Mouse (Mus musculus): ENCODE measurements around the gene Zfp827. TPM values are rescaled to one million over a fixed set of nuclear protein-coding genes. Genes with fewer than 3 reads are reported as not detected.

The Zfp827 gene
- polyA plus RNA-seq, 1 experiment, result 3.5 TPM

DNA sequence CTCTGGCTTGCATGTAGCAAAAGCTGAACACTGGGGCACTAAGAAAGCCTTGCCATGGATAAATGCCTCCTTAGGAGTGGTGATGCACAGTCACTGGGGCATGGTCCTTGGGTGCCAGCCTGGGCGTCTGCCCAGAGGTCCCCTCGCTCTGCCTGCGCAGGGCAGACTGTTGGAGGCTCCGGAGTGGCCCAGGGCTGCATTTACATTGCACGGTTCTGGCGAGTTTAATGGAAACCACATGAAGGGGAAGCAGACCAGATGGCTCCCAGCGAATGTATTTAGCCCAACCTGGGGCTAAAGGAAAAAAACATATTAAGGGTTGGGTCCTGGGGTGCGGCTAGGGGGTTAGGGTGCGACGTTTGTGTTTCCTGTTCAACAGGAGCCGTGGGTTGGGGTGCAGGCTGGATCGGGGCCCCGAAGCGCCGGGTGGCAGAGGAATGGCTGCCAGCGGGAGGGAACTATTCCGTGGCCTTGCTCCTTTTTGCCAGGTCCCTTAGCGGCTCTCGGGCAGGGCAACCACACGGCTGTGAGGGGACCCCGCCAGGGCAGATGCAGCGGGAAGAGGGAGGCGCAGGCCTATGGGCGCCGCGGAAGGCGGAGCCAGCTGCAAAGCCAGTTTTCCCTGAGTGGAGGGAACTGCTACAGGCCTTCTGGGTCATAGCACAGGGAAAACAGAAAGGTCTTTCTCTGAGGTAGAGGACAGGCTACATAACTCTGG is 181.6 kb downstream of the Zfp827 start:
- Histone ChIP-seq H3K27me3 (ENCODE audit: control insufficient read depth, insufficient read depth, low read length, poor library complexity, severe bottlenecking) (no peaks in the 10 kb centered on the region), H3K9ac (ENCODE audit: low read depth, poor library complexity, severe bottlenecking) (peak overlapping the region; percentile 83), H3K9me3 (replicated peaks; ENCODE audit: control insufficient read depth, insufficient read depth, low read length, poor library complexity, severe bottlenecking) (peaks cover 14% of the 10 kb centered on the region), H3K4me3 (ENCODE audit: low read depth, low read length) (peak overlapping the region; percentile 51), H3K4me1 (ENCODE audit: control insufficient read depth, insufficient read depth, low read length) (peaks cover 2% of the 10 kb centered on the region), H3K36me3 (ENCODE audit: control insufficient read depth, insufficient read depth, low read length, poor library complexity, severe bottlenecking) (no peaks in the 10 kb centered on the region), H3K27ac (ENCODE audit: insufficient read depth, low read length) (no peak overlapping the region)
- TF ChIP-seq EP300 (IDR thresholded peaks at IDR 0.05; ENCODE audit: insufficient read depth, low read depth, low read length), result no peak
- no peak for TF ChIP-seq POLR2A (IDR thresholded peaks at IDR 0.05; ENCODE audit: insufficient read depth, low read length)
- no peak for TF ChIP-seq CTCF (IDR thresholded peaks at IDR 0.05; ENCODE audit: low read depth, low read length)

GRCm38 (mm10) chr8:79211630-79212029 is 183.4 kb downstream of the Zfp827 start:
- H3K27ac ChIP-seq (ENCODE audit: insufficient read depth, low read length), result no peak overlapping the region

DNA sequence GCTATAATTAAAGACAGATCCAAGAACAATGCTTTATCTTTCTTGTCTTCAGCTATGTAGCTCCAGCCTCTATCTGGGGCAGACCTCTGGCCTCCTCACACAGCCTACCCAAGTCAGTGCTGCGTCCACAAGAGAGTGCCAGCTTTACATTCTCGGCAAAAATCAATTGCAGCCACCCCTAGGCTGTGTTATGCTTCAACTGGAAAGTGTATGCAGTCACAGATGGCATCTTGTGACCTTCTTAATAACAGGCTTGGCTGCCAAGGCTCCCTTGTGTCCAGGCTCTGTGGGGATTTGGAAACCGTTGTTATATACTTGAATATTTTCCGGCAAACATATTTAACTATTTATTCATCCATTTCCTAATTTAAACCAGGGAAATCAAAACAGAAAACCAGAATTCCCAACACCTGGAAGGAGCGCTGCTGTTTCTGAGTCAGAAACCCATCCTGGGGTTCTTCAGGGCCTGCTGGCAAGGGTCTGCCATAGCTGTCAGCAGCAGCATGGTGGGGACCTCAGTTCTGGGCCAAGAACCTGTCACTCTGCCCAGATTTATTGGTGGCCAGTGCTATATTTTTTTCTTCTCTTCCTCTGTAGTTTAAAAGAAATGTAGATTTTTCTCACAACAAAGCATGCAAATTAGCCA is 194.0 kb downstream of the Zfp827 start:
- no peaks in the 10 kb centered on the region for H3K4me1 ChIP-seq (ENCODE audit: control insufficient read depth, insufficient read depth, low read length)
- H3K36me3 ChIP-seq (ENCODE audit: control insufficient read depth, insufficient read depth, low read length, poor library complexity, severe bottlenecking), result no peaks in the 10 kb centered on the region
- H3K4me3 ChIP-seq (ENCODE audit: low read depth, low read length), result no peak overlapping the region
- H3K27me3 ChIP-seq (ENCODE audit: control insufficient read depth, insufficient read depth, low read length, poor library complexity, severe bottlenecking), result no peaks in the 10 kb centered on the region; the same call in 1 of the 2 replicates
- TF ChIP-seq CTCF (IDR thresholded peaks at IDR 0.05; ENCODE audit: low read depth, low read length) (no peak), POLR2A (IDR thresholded peaks at IDR 0.05; ENCODE audit: insufficient read depth, low read length) (no peak), EP300 (IDR thresholded peaks at IDR 0.05; ENCODE audit: insufficient read depth, low read depth, low read length) (no peak)
- H3K9ac ChIP-seq (ENCODE audit: low read depth, poor library complexity, severe bottlenecking), result no peak overlapping the region
- H3K9me3 ChIP-seq (replicated peaks; ENCODE audit: control insufficient read depth, insufficient read depth, low read length, poor library complexity, severe bottlenecking), result peaks cover 9% of the 10 kb centered on the region
- no peak overlapping the region for H3K27ac ChIP-seq (ENCODE audit: insufficient read depth, low read length)

More at GRCm38 (mm10) chr8:79211630-79212029, 183.4 kb downstream of the Zfp827 start:
- H3K4me1 ChIP-seq (ENCODE audit: control insufficient read depth, insufficient read depth, low read length), result peaks cover 2% of the 10 kb centered on the region
- no peak overlapping the region for H3K4me3 ChIP-seq (ENCODE audit: low read depth, low read length)
- TF ChIP-seq EP300 (IDR thresholded peaks at IDR 0.05; ENCODE audit: insufficient read depth, low read depth, low read length), result no peak
- TF ChIP-seq POLR2A (IDR thresholded peaks at IDR 0.05; ENCODE audit: insufficient read depth, low read length), result no peak
- TF ChIP-seq CTCF (IDR thresholded peaks at IDR 0.05; ENCODE audit: low read depth, low read length), result no peak
- H3K36me3 ChIP-seq (ENCODE audit: control insufficient read depth, insufficient read depth, low read length, poor library complexity, severe bottlenecking), result no peaks in the 10 kb centered on the region
- H3K27me3 ChIP-seq (ENCODE audit: control insufficient read depth, insufficient read depth, low read length, poor library complexity, severe bottlenecking), result no peaks in the 10 kb centered on the region
- no peak overlapping the region for H3K9ac ChIP-seq (ENCODE audit: low read depth, poor library complexity, severe bottlenecking)
- peaks cover 16% of the 10 kb centered on the region for H3K9me3 ChIP-seq (replicated peaks; ENCODE audit: control insufficient read depth, insufficient read depth, low read length, poor library complexity, severe bottlenecking)

GRCm38 (mm10) chr8:79222752-79223141 is 194.5 kb downstream of the Zfp827 start:
- Histone ChIP-seq H3K27me3 (ENCODE audit: control insufficient read depth, insufficient read depth, low read length, poor library complexity, severe bottlenecking) (no peaks in the 10 kb centered on the region; the same call in 1 of the 2 replicates), H3K4me1 (ENCODE audit: control insufficient read depth, insufficient read depth, low read length) (no peaks in the 10 kb centered on the region), H3K9me3 (replicated peaks; ENCODE audit: control insufficient read depth, insufficient read depth, low read length, poor library complexity, severe bottlenecking) (peaks cover 10% of the 10 kb centered on the region), H3K36me3 (ENCODE audit: control insufficient read depth, insufficient read depth, low read length, poor library complexity, severe bottlenecking) (no peaks in the 10 kb centered on the region), H3K27ac (ENCODE audit: insufficient read depth, low read length) (no peak overlapping the region), H3K9ac (ENCODE audit: low read depth, poor library complexity, severe bottlenecking) (no peak overlapping the region), H3K4me3 (ENCODE audit: low read depth, low read length) (no peak overlapping the region)
- no peak for TF ChIP-seq POLR2A (IDR thresholded peaks at IDR 0.05; ENCODE audit: insufficient read depth, low read length)

- H3K36me3 ChIP-seq (ENCODE audit: control insufficient read depth, insufficient read depth, low read length, poor library complexity, severe bottlenecking), result no peaks in the 10 kb centered on the region
- TF ChIP-seq EP300 (IDR thresholded peaks at IDR 0.05; ENCODE audit: insufficient read depth, low read depth, low read length) (no peak), POLR2A (IDR thresholded peaks at IDR 0.05; ENCODE audit: insufficient read depth, low read length) (no peak), CTCF (IDR thresholded peaks at IDR 0.05; ENCODE audit: low read depth, low read length) (no peak)
These were observed 196.1 kb downstream of the Zfp827 start for GRCm38 (mm10) chr8:79224363-79224762.

DNA sequence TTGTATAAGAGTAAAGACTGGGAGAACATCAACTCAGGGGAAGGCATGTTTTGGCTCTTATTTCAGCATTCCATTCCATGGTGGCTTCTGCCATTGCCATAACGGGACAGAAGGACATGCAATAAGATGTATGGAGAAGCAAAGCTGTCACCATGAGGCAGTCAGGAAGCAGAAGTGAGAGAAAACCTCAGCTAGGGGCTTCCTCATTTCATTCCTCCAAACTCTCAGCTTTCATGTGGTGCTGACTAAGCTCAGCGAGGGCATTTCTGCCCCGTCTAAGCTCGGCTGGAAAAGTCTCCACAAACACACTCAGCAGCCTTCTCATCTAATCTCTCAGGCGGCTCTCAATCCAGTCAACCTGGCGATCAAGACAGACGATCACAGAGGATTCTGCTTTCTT is 197.3 kb downstream of the Zfp827 start:
- Histone ChIP-seq H3K36me3 (ENCODE audit: control insufficient read depth, insufficient read depth, low read length, poor library complexity, severe bottlenecking) (no peaks in the 10 kb centered on the region), H3K27me3 (ENCODE audit: control insufficient read depth, insufficient read depth, low read length, poor library complexity, severe bottlenecking) (no peaks in the 10 kb centered on the region; the same call in 1 of the 2 replicates), H3K4me3 (ENCODE audit: low read depth, low read length) (no peak overlapping the region), H3K4me1 (ENCODE audit: control insufficient read depth, insufficient read depth, low read length) (no peaks in the 10 kb centered on the region), H3K9me3 (replicated peaks; ENCODE audit: control insufficient read depth, insufficient read depth, low read length, poor library complexity, severe bottlenecking) (peaks cover 10% of the 10 kb centered on the region), H3K27ac (ENCODE audit: insufficient read depth, low read length) (no peak overlapping the region), H3K9ac (ENCODE audit: low read depth, poor library complexity, severe bottlenecking) (no peak overlapping the region)
- TF ChIP-seq EP300 (IDR thresholded peaks at IDR 0.05; ENCODE audit: insufficient read depth, low read depth, low read length), result no peak

More at GRCm38 (mm10) chr8:79224363-79224762, 196.1 kb downstream of the Zfp827 start:
- H3K27me3 ChIP-seq (ENCODE audit: control insufficient read depth, insufficient read depth, low read length, poor library complexity, severe bottlenecking), result no peaks in the 10 kb centered on the region; the same call in 1 of the 2 replicates
- H3K9me3 ChIP-seq (replicated peaks; ENCODE audit: control insufficient read depth, insufficient read depth, low read length, poor library complexity, severe bottlenecking), result peaks cover 10% of the 10 kb centered on the region
- no peak overlapping the region for H3K27ac ChIP-seq (ENCODE audit: insufficient read depth, low read length)
- no peaks in the 10 kb centered on the region for H3K4me1 ChIP-seq (ENCODE audit: control insufficient read depth, insufficient read depth, low read length)
- H3K4me3 ChIP-seq (ENCODE audit: low read depth, low read length), result no peak overlapping the region
- no peak overlapping the region for H3K9ac ChIP-seq (ENCODE audit: low read depth, poor library complexity, severe bottlenecking)
